Mouse (Mus musculus): ENCODE measurements around the gene Mmp24.

GRCm38 (mm10) chr2:155826630-155827424 lies 51.7 kb downstream of the Mmp24 start, which contains the start of gene Eif6:
- TF ChIP-seq CTCF (IDR thresholded peaks at IDR 0.05; ENCODE audit: insufficient read depth, low read depth, low read length), result no peak
- no peak for TF ChIP-seq POLR2A (IDR thresholded peaks at IDR 0.05; ENCODE audit: insufficient read depth, low read depth, low read length)
